ENCODE assay signal across 15 mouse cellular contexts in the genomic region with DNA sequence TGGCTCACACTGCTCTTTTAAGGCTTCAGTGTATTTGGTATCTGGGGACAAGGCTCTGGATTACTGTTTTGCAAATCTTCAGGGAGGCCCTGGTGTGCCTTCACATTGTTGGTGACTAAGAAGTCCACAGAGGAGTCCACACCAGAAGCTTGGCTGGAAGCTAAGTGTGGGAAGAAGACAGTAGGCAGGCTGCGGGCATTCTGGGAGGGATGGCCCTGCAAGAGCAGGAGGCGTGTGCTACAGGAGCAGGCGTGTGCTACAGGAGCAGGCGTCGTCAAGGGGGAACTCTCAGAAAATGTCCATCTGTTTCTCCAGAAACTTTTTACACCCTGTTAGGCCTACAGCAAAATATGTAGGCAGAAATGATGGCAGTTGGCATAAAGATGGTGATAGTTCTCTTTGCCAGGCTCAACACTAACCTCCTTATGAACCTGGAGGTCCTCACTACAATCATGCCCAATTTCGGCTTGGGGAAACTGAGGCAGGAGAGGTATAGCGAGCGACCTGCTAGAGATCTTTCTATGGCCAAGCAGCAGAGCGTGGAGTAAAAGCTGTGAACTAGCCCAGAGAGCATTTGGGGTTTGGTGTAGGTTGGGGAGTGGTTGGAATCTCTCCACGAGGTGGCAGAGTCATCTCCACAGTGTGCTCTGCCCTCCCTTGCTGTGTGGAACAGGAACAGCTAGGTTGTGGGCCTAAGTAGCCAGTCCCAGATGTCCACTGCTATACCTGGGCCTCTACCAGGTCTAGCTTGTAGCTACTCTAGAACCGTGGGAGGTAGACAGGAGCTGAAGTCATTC. TPM values are rescaled to one million over a fixed set of nuclear protein-coding genes. Genes with fewer than 3 reads are reported as not detected.
DNase-seq lines count a peak whose midpoint lies in the region; ATAC-seq and TF ChIP-seq lines count a peak whose summit lies in the region.
"Had no signal": no experiment of that assay in that cellular context is flagged by ENCODE, and none has a peak within 500 bp of the region (broad histone marks: within the 10 kb centered on the region; RNA-seq: fewer than 3 reads in every experiment).

No protein-coding gene starts in this region.

- no peak overlapping the region for H3K4me3 ChIP-seq in liver, embryonic 14.5 days (ENCODE audit: insufficient read depth in 1 of 2, low read depth in 2 of 2, low read length in 2 of 2)
- no peak overlapping the region for H3K4me3 ChIP-seq in liver, postnatal 0 days (ENCODE audit: low read depth, low read length)
- no peak overlapping the region for H3K4me3 ChIP-seq in MEL (ENCODE audit: control insufficient read depth in 1 of 2, insufficient read depth in 1 of 2, low read depth in 2 of 2, low read length in 2 of 2)
- H3K4me3 ChIP-seq: embryonic facial prominence, embryonic 10.5 days; midbrain, embryonic 10.5 days; stomach, embryonic 15.5 days had no signal

- no peaks in the 10 kb centered on the region for H3K79me2 ChIP-seq in MEL (ENCODE audit: control insufficient read depth, insufficient read depth, low read length, poor library complexity)

- H3K27me3 ChIP-seq in liver, embryonic 14.5 days (ENCODE audit: control insufficient read depth, insufficient read depth, low read length) = no peaks in the 10 kb centered on the region
- H3K27me3 ChIP-seq in liver, postnatal 0 days (ENCODE audit: insufficient read depth, low read length) = no peaks in the 10 kb centered on the region
- peaks cover 2 to 8% of the 10 kb centered on the region in 2 experiments for H3K27me3 ChIP-seq in MEL (ENCODE audit: control insufficient read depth in 1 of 2, insufficient read depth in 2 of 2, low read length in 2 of 2)

- no peak for TF ChIP-seq POLR2A in MEL (IDR thresholded peaks at IDR 0.05; ENCODE audit: control insufficient read depth in 1 of 2, insufficient read depth in 1 of 2, low read depth in 1 of 2, low read length in 2 of 2, poor library complexity in 1 of 2)

- H3K36me3 ChIP-seq in liver, embryonic 14.5 days (replicated peaks; ENCODE audit: control insufficient read depth, insufficient read depth, low read depth) = no peaks in the 10 kb centered on the region
- no peaks in the 10 kb centered on the region for H3K36me3 ChIP-seq in liver, postnatal 0 days (replicated peaks; ENCODE audit: insufficient read depth, low read length)
- H3K36me3 ChIP-seq in MEL (ENCODE audit: control insufficient read depth in 1 of 2, insufficient read depth in 2 of 2, low read length in 2 of 2) = no peaks in the 10 kb centered on the region
- H3K36me3 ChIP-seq: embryonic facial prominence, embryonic 10.5 days; midbrain, embryonic 10.5 days; stomach, embryonic 15.5 days had no signal

- peak; percentile 40; the same call in 1 of the 2 replicates for TF ChIP-seq CTCF in liver, embryonic 14.5 days (IDR thresholded peaks at IDR 0.05; ENCODE audit: low read depth)
- no peak for TF ChIP-seq CTCF in liver, postnatal 0 days (IDR thresholded peaks at IDR 0.05; ENCODE audit: low read depth)
- peak in 2 of 3 experiments; percentile 8 to 36; a peak in 2 of 6 replicates for TF ChIP-seq CTCF in MEL (IDR thresholded peaks at IDR 0.05 in 2 of 3, conservative IDR thresholded peaks at IDR 0.05 in 1 of 3; ENCODE audit: control insufficient read depth in 1 of 3, insufficient read depth in 1 of 3, low read depth in 2 of 3, low read length in 3 of 3, poor library complexity in 1 of 3, severe bottlenecking in 1 of 3)

- no peak for TF ChIP-seq EP300 in liver, embryonic 14.5 days (IDR thresholded peaks at IDR 0.05; ENCODE audit: low read depth)
- no peak for TF ChIP-seq EP300 in liver, postnatal 0 days (IDR thresholded peaks at IDR 0.05; ENCODE audit: low read depth)
- TF ChIP-seq EP300 in MEL (IDR thresholded peaks at IDR 0.05; ENCODE audit: low read depth in 1 of 2, low read length in 2 of 2) = no peak

- H3K9me3 ChIP-seq in liver, embryonic 14.5 days (ENCODE audit: control insufficient read depth, low read length) = no peaks in the 10 kb centered on the region
- H3K9me3 ChIP-seq in liver, postnatal 0 days (ENCODE audit: low read length) = no peaks in the 10 kb centered on the region
- H3K9me3 ChIP-seq in MEL (replicated peaks; ENCODE audit: insufficient read depth, low read length) = no peaks in the 10 kb centered on the region
- H3K9me3 ChIP-seq: embryonic facial prominence, embryonic 10.5 days; midbrain, embryonic 10.5 days; stomach, embryonic 15.5 days had no signal

- 66% methylated on average over 11 of the region's 11 CpGs for WGBS in liver, embryonic 14.5 days (ENCODE audit: insufficient replicate concordance)
- WGBS in liver, postnatal 0 days (ENCODE audit: insufficient replicate concordance) = 74% methylated on average over 11 of the region's 11 CpGs

- H3K4me2 ChIP-seq in liver, embryonic 14.5 days (ENCODE audit: low read depth) = no peak overlapping the region
- H3K4me2 ChIP-seq in liver, postnatal 0 days (ENCODE audit: low read depth, low read length) = no peak overlapping the region
- H3K4me2 ChIP-seq: stomach, embryonic 15.5 days had no signal

- intact Hi-C loops in heart, postnatal 25 days (cut with DNase I) = no loop called here
- intact Hi-C loops in left cerebral cortex, postnatal 25 days (cut with DNase I) = loop anchor here (1.0 to 5.0 kb wide), 3 partner anchors 22 to 581 kb away; no protein-coding TSS in a partner anchor

- TF ChIP-seq RAD21 in MEL (IDR thresholded peaks at IDR 0.05; ENCODE audit: low read depth, low read length) = peak; percentile 19

- no peak overlapping the region for H3K27ac ChIP-seq in liver, embryonic 14.5 days
- H3K27ac ChIP-seq in liver, postnatal 0 days (ENCODE audit: low read depth) = no peak overlapping the region
- H3K27ac ChIP-seq in MEL (ENCODE audit: control insufficient read depth, low read depth, low read length) = no peak overlapping the region
- H3K27ac ChIP-seq: embryonic facial prominence, embryonic 10.5 days; midbrain, embryonic 10.5 days; stomach, embryonic 15.5 days had no signal

- H3K4me1 ChIP-seq in liver, embryonic 14.5 days (replicated peaks; ENCODE audit: control insufficient read depth in 2 of 2, insufficient read depth in 2 of 2, low read length in 1 of 2) = 0 out of 4 replicates have a peak, but pooled peaks cover 3 to 6% of the 10 kb centered on the region in 2 experiments
- 0 out of 2 replicates have a peak, but pooled peaks cover 2% of the 10 kb centered on the region for H3K4me1 ChIP-seq in liver, postnatal 0 days (ENCODE audit: insufficient read depth)
- peaks cover 0 to 9% of the 10 kb centered on the region in 2 experiments; a peak in 3 of 4 replicates for H3K4me1 ChIP-seq in MEL (ENCODE audit: control insufficient read depth in 1 of 2, insufficient read depth in 2 of 2, low read length in 2 of 2)

- DNase-seq in heart, adult 11 months = peak; percentile 50
- DNase-seq in heart, postnatal 25 days (ENCODE audit: low spot score) = no peak
- DNase-seq in liver, embryonic 14.5 days (ENCODE audit: low read depth in 3 of 3, low spot score in 3 of 3) = no peak
- DNase-seq in liver, postnatal 0 days = no peak
- peak; percentile 18 for DNase-seq in MEL (ENCODE audit: low read depth, low spot score)
- peak; percentile 57 to 91 for DNase-seq in left cerebral cortex, postnatal 25 days (ENCODE audit: low spot score in 2 of 2)
- no peak for DNase-seq in Muller cell, postnatal 12 days (ENCODE audit: inconsistent ontology term)
- DNase-seq: adrenal gland, adult 8-10 months; thymus, postnatal 4 days had no signal

- no peak overlapping the region for H3K9ac ChIP-seq in liver, embryonic 14.5 days (replicated peaks)
- H3K9ac ChIP-seq in liver, postnatal 0 days (replicated peaks) = no peak overlapping the region
- no peak overlapping the region for H3K9ac ChIP-seq in MEL (ENCODE audit: control insufficient read depth, low read depth, low read length, poor library complexity, severe bottlenecking)
- H3K9ac ChIP-seq: stomach, embryonic 15.5 days had no signal

- ATAC-seq in liver, embryonic 14.5 days (ENCODE audit: insufficient read depth) = no peak
- no peak for ATAC-seq in liver, postnatal 0 days
- ATAC-seq in monocyte, adult 5-6 weeks (replicated peaks; ENCODE audit: insufficient number of reproducible peaks, low FRiP score, low TSS enrichment, poor library complexity, severe bottlenecking) = no peak
- ATAC-seq: intestine, embryonic 16.5 days had no signal

TF ChIP-seq in MEL, 35 proteins besides CTCF, POLR2A, EP300 and RAD21:
- no peak for TF ChIP-seq KAT2A (conservative IDR thresholded peaks at IDR 0.05; ENCODE audit: low read depth, low read length)
- TF ChIP-seq SMC3 (IDR thresholded peaks at IDR 0.05; ENCODE audit: low read depth, low read length) = peak; percentile 51

RNA-seq across cellular contexts. Expression of a gene that starts 18.7 kb away (rescaled TPM):
- 10 to 100 TPM; 25.2 to 28.6 TPM for total RNA-seq in heart, postnatal 25 days (2021)
- 0.06 and 0.10 TPM in 2 replicates for polyA plus RNA-seq in liver, embryonic 14.5 days (2012; rRNA removed)
- polyA plus RNA-seq in liver, embryonic 14.5 days (2014; fragmentation: Nextera tagmentation; extraction: Ambion mirVana) = not detected in 2 replicates
- polyA plus RNA-seq in liver, postnatal 0 days (2015; fragmentation: Nextera tagmentation; extraction: Ambion mirVana) = 0.18 TPM in 1 of 2 replicates, not detected in the other
- total RNA-seq in MEL (2012; rRNA removed) = not detected in 2 replicates
- not detected for polyA plus RNA-seq in MEL (2012; ENCODE audit: insufficient read depth in 1 of 2, insufficient read length in 2 of 2, low read depth in 1 of 2, low replicate concordance in 2 of 2, missing spikeins in 1 of 2)
- total RNA-seq in left cerebral cortex, postnatal 25 days (2021) = 10 to 100 TPM; 17.4 to 19.6 TPM
- total RNA-seq in monocyte, adult 5-6 weeks (2017) = not detected in 3 replicates
- total RNA-seq: hematopoietic stem cell, adult 5-6 weeks had no signal

Comparison
In these comparisons a context has a peak if more than half of its experiments do, and no peak if none do; other contexts are left out.
1. DNase-seq: peak in heart, adult 11 months (single experiment), MEL (single experiment) and left cerebral cortex, postnatal 25 days (2 of 2); none in heart, postnatal 25 days (single experiment), liver, embryonic 14.5 days (0 of 3), liver, postnatal 0 days (single experiment) and Muller cell, postnatal 12 days (single experiment).
2. RNA of a gene that starts 18.7 kb away (total RNA-seq): 25.2 to 28.6 TPM in heart, postnatal 25 days and 17.4 to 19.6 TPM in left cerebral cortex, postnatal 25 days; not detected in MEL and not detected in monocyte, adult 5-6 weeks; every median in the first group is over 10 times any median in the second.